15 mouse cellular contexts compared by ENCODE assay signal in the genomic region with DNA sequence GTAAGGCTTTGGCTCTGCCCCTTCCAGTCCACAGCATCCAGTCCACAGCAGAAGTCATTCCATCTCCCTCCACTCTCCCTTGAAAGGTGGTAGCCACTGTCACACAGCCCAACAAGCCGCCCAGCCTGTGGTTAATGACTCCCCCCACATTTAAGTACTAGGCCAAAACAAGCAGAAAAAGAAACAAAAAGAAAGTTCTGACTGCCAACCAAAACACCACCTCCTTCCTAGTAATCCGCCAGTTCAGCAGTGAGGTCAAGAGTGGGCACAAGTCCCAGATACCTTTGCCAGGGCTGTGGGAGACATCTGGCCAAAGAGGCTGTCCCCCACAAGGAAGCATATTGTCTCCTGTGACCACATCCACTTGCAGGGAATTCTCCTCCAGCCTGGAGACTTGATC. TPM values are rescaled to one million over a fixed set of nuclear protein-coding genes. Genes with fewer than 3 reads are reported as not detected.
DNase-seq lines count a peak whose midpoint lies in the region; ATAC-seq and TF ChIP-seq lines count a peak whose summit lies in the region.
"Had no signal": no experiment of that assay in that cellular context is flagged by ENCODE, and none has a peak within 500 bp of the region (broad histone marks: within the 10 kb centered on the region; RNA-seq: fewer than 3 reads in every experiment).

No protein-coding gene starts in this region.

- H3K27me3 ChIP-seq in embryonic facial prominence, embryonic 14.5 days (replicated peaks; ENCODE audit: control insufficient read depth, insufficient read depth, low read length): no peaks in the 10 kb centered on the region
- H3K27me3 ChIP-seq in embryonic facial prominence, embryonic 10.5 days (replicated peaks; ENCODE audit: low read depth, poor library complexity, severe bottlenecking): 0 out of 2 replicates have a peak, but pooled peaks cover 3% of the 10 kb centered on the region
- H3K27me3 ChIP-seq in heart, embryonic 13.5 days (replicated peaks): no peaks in the 10 kb centered on the region
- H3K27me3 ChIP-seq in limb, embryonic 15.5 days: no peaks in the 10 kb centered on the region
- H3K27me3 ChIP-seq in intestine, embryonic 15.5 days (replicated peaks): no peaks in the 10 kb centered on the region
- no peaks in the 10 kb centered on the region for H3K27me3 ChIP-seq in midbrain, embryonic 13.5 days
- H3K27me3 ChIP-seq: lung, embryonic 15.5 days; neural tube, embryonic 12.5 days had no signal

- ATAC-seq in embryonic facial prominence, embryonic 14.5 days (ENCODE audit: low read depth): no peak
- no peak for ATAC-seq in heart, embryonic 13.5 days (ENCODE audit: extremely low read depth, insufficient number of reproducible peaks, low FRiP score, low TSS enrichment)
- ATAC-seq in limb, embryonic 15.5 days (ENCODE audit: insufficient number of reproducible peaks, low FRiP score, low TSS enrichment, low read depth): peak; percentile 69
- ATAC-seq in intestine, embryonic 15.5 days: no peak
- no peak for ATAC-seq in midbrain, embryonic 13.5 days
- ATAC-seq: hindbrain, embryonic 16.5 days had no signal

- TF ChIP-seq CTCF in lung, adult 2 months (IDR thresholded peaks at IDR 0.05; ENCODE audit: insufficient read depth, low read length): no peak

- peaks cover 23% of the 10 kb centered on the region for H3K4me1 ChIP-seq in embryonic facial prominence, embryonic 14.5 days (ENCODE audit: control insufficient read depth, insufficient read depth, low read length)
- H3K4me1 ChIP-seq in embryonic facial prominence, embryonic 10.5 days: peaks cover 28% of the 10 kb centered on the region
- no peaks in the 10 kb centered on the region; the same call in 1 of the 2 replicates for H3K4me1 ChIP-seq in lung, adult 2 months (ENCODE audit: control insufficient read depth, insufficient read depth, low read length)
- H3K4me1 ChIP-seq in heart, embryonic 13.5 days: peaks cover 70% of the 10 kb centered on the region
- H3K4me1 ChIP-seq in limb, embryonic 15.5 days: peaks cover 35% of the 10 kb centered on the region
- 0 out of 2 replicates have a peak, but pooled peaks cover 2% of the 10 kb centered on the region for H3K4me1 ChIP-seq in intestine, embryonic 15.5 days (replicated peaks)
- peaks cover 13% of the 10 kb centered on the region for H3K4me1 ChIP-seq in midbrain, embryonic 13.5 days (replicated peaks)
- H3K4me1 ChIP-seq: lung, embryonic 15.5 days had no signal

- H3K36me3 ChIP-seq in embryonic facial prominence, embryonic 14.5 days (ENCODE audit: control insufficient read depth, insufficient read depth, low read length): 0 out of 2 replicates have a peak, but pooled peaks cover 10% of the 10 kb centered on the region
- H3K36me3 ChIP-seq in embryonic facial prominence, embryonic 10.5 days (replicated peaks): peaks cover 7% of the 10 kb centered on the region; the same call in 1 of the 2 replicates
- H3K36me3 ChIP-seq in heart, embryonic 13.5 days: peaks cover 20% of the 10 kb centered on the region; the same call in 1 of the 2 replicates
- H3K36me3 ChIP-seq in limb, embryonic 15.5 days: 0 out of 2 replicates have a peak, but pooled peaks cover 7% of the 10 kb centered on the region
- H3K36me3 ChIP-seq in intestine, embryonic 15.5 days: no peaks in the 10 kb centered on the region
- H3K36me3 ChIP-seq in midbrain, embryonic 13.5 days: no peaks in the 10 kb centered on the region
- H3K36me3 ChIP-seq: lung, embryonic 15.5 days; neural tube, embryonic 12.5 days had no signal

- H3K4me2 ChIP-seq in embryonic facial prominence, embryonic 14.5 days (ENCODE audit: low read depth, low read length): no peak overlapping the region
- no peak overlapping the region for H3K4me2 ChIP-seq in heart, embryonic 13.5 days
- no peak overlapping the region for H3K4me2 ChIP-seq in limb, embryonic 15.5 days
- no peak overlapping the region for H3K4me2 ChIP-seq in intestine, embryonic 15.5 days (replicated peaks)
- H3K4me2 ChIP-seq in midbrain, embryonic 13.5 days (replicated peaks): no peak overlapping the region
- H3K4me2 ChIP-seq: lung, embryonic 15.5 days; midbrain, embryonic 11.5 days; neural tube, embryonic 12.5 days had no signal

- no peak for TF ChIP-seq POLR2A in lung, adult 2 months (IDR thresholded peaks at IDR 0.05; ENCODE audit: borderline replicate concordance, extremely low read depth, low read depth, low read length)

- no peak overlapping the region for H3K9ac ChIP-seq in embryonic facial prominence, embryonic 14.5 days (ENCODE audit: low read depth, low read length)
- H3K9ac ChIP-seq in heart, embryonic 13.5 days: no peak overlapping the region
- no peak overlapping the region for H3K9ac ChIP-seq in limb, embryonic 15.5 days
- no peak overlapping the region for H3K9ac ChIP-seq in intestine, embryonic 15.5 days
- no peak overlapping the region for H3K9ac ChIP-seq in midbrain, embryonic 13.5 days (replicated peaks)
- H3K9ac ChIP-seq: lung, embryonic 15.5 days; neural tube, embryonic 12.5 days had no signal

- no peak overlapping the region for H3K4me3 ChIP-seq in embryonic facial prominence, embryonic 14.5 days (ENCODE audit: low read depth, low read length)
- no peak overlapping the region for H3K4me3 ChIP-seq in embryonic facial prominence, embryonic 10.5 days
- H3K4me3 ChIP-seq in lung, adult 2 months (replicated peaks; ENCODE audit: extremely low read depth, low read depth, low read length): no peak overlapping the region
- no peak overlapping the region for H3K4me3 ChIP-seq in heart, embryonic 13.5 days
- no peak overlapping the region for H3K4me3 ChIP-seq in limb, embryonic 15.5 days
- no peak overlapping the region for H3K4me3 ChIP-seq in intestine, embryonic 15.5 days (replicated peaks)
- H3K4me3 ChIP-seq in midbrain, embryonic 13.5 days (replicated peaks): no peak overlapping the region
- H3K4me3 ChIP-seq: erythroblast, embryonic 14.5 days; lung, embryonic 15.5 days; neural tube, embryonic 12.5 days had no signal

- 50% methylated on average over 2 of the region's 2 CpGs for WGBS in embryonic facial prominence, embryonic 14.5 days
- WGBS in embryonic facial prominence, embryonic 10.5 days: 84% methylated on average over 2 of the region's 2 CpGs
- WGBS in lung, adult 2 months: 41% methylated on average over 2 of the region's 2 CpGs
- WGBS in heart, embryonic 13.5 days: 45% methylated on average over 2 of the region's 2 CpGs
- WGBS in limb, embryonic 15.5 days: 60% methylated on average over 2 of the region's 2 CpGs
- 81% methylated on average over 2 of the region's 2 CpGs for WGBS in intestine, embryonic 15.5 days
- 81% methylated on average over 2 of the region's 2 CpGs for WGBS in midbrain, embryonic 13.5 days

- DNase-seq in embryonic facial prominence, embryonic 14.5 days (ENCODE audit: low spot score): peak; percentile 35
- DNase-seq in embryonic facial prominence, embryonic 10.5 days (ENCODE audit: low spot score): no peak
- DNase-seq in lung, postnatal 14 days: peak; percentile 25
- no peak for DNase-seq in lung, adult 2 months
- DNase-seq: adrenal gland, adult 2 months; left cerebral cortex, postnatal 4 days had no signal

- no peaks in the 10 kb centered on the region for H3K9me3 ChIP-seq in embryonic facial prominence, embryonic 14.5 days (ENCODE audit: control insufficient read depth, low read length)
- H3K9me3 ChIP-seq in embryonic facial prominence, embryonic 10.5 days: no peaks in the 10 kb centered on the region
- H3K9me3 ChIP-seq in heart, embryonic 13.5 days: no peaks in the 10 kb centered on the region
- H3K9me3 ChIP-seq in limb, embryonic 15.5 days: no peaks in the 10 kb centered on the region
- no peaks in the 10 kb centered on the region for H3K9me3 ChIP-seq in intestine, embryonic 15.5 days
- H3K9me3 ChIP-seq in midbrain, embryonic 13.5 days: no peaks in the 10 kb centered on the region
- H3K9me3 ChIP-seq: lung, embryonic 15.5 days; neural tube, embryonic 12.5 days had no signal

- no peak overlapping the region for H3K27ac ChIP-seq in embryonic facial prominence, embryonic 14.5 days (replicated peaks; ENCODE audit: low read depth, low read length)
- H3K27ac ChIP-seq in embryonic facial prominence, embryonic 10.5 days (replicated peaks): no peak overlapping the region
- peak overlapping the region; percentile 53 for H3K27ac ChIP-seq in heart, embryonic 13.5 days (replicated peaks)
- H3K27ac ChIP-seq in limb, embryonic 15.5 days: peak overlapping the region; percentile 43; the same call in 1 of the 2 replicates
- no peak overlapping the region for H3K27ac ChIP-seq in intestine, embryonic 15.5 days
- H3K27ac ChIP-seq in midbrain, embryonic 13.5 days: no peak overlapping the region
- H3K27ac ChIP-seq: lung, embryonic 15.5 days; neural tube, embryonic 12.5 days had no signal

RNA-seq across cellular contexts. Expression of a gene that starts 10.9 kb away (rescaled TPM):
- polyA plus RNA-seq in embryonic facial prominence, embryonic 14.5 days (2014; fragmentation: Nextera tagmentation; extraction: Ambion mirVana): 54.7 and 55.0 TPM in 2 replicates
- 10.8 and 15.2 TPM in 2 replicates for polyA plus RNA-seq in embryonic facial prominence, embryonic 10.5 days (2016; fragmentation: Nextera tagmentation; extraction: Ambion mirVana)
- polyA plus RNA-seq in lung, adult 2 months (2012; rRNA removed): 28.3 and 32.3 TPM in 2 replicates
- 74.7 and 91.0 TPM in 2 replicates for polyA plus RNA-seq in heart, embryonic 13.5 days (2015; fragmentation: Nextera tagmentation; extraction: Ambion mirVana)
- 99.3 and 106 TPM in 2 replicates for polyA plus RNA-seq in limb, embryonic 15.5 days (2015; fragmentation: Nextera tagmentation; extraction: Ambion mirVana)
- polyA plus RNA-seq in intestine, embryonic 15.5 days (2015; fragmentation: Nextera tagmentation; extraction: Ambion mirVana): 26.0 and 27.1 TPM in 2 replicates
- polyA plus RNA-seq in midbrain, embryonic 13.5 days (2015; fragmentation: Nextera tagmentation; extraction: Ambion mirVana): 18.9 and 19.8 TPM in 2 replicates
- polyA plus RNA-seq: erythroblast, embryonic 14.5 days had no signal

Comparison
In these comparisons a context has a peak if more than half of its experiments do, and no peak if none do; other contexts are left out.
1. DNase-seq: peak in embryonic facial prominence, embryonic 14.5 days (single experiment) and lung, postnatal 14 days (single experiment); none in embryonic facial prominence, embryonic 10.5 days (single experiment) and lung, adult 2 months (single experiment).
2. H3K27ac ChIP-seq: peak in heart, embryonic 13.5 days (single experiment) and limb, embryonic 15.5 days (single experiment); none in embryonic facial prominence, embryonic 14.5 days (single experiment), embryonic facial prominence, embryonic 10.5 days (single experiment), intestine, embryonic 15.5 days (single experiment) and midbrain, embryonic 13.5 days (single experiment).